Mouse (Mus musculus) lung, embryonic 14.5 days (tissue): ENCODE data around the gene Gm15155. TPM values are rescaled to one million over a fixed set of nuclear protein-coding genes. Genes with fewer than 3 reads are reported as not detected.
"Not testable (repeated sequence)": the region's sequence is repeated elsewhere in the genome, so short reads cannot be mapped to it uniquely, and the experiment has no call there.

Source experiments
- ATAC-seq: fragments of 200-750 bp; cut with Nextera tagmentation; 2 replicates; pipeline ENCODE4 v1.8.0; 2017; ENCODE audit warnings: mild to moderate bottlenecking, moderate TSS enrichment, moderate library complexity; ENCODE audit not compliant: insufficient read depth
- DNase-seq: peaks from one replicate; pipeline ENCODE4 v3.0.0-alpha.2; 2015
- H3K27ac ChIP-seq: fragments of 300-500 bp; sonication (generic); 2 replicates; pipeline ENCODE4 v1.5.1; 2014; ENCODE audit warnings: low read depth, mild to moderate bottlenecking, moderate library complexity
- H3K27me3 ChIP-seq: fragments of 300-500 bp; sonication (generic); 2 replicates; pipeline ENCODE4 v1.6.1; 2014; ENCODE audit warnings: low read length, control low read depth; ENCODE audit not compliant: insufficient read depth
- H3K36me3 ChIP-seq: fragments of 300-500 bp; sonication (generic); 2 replicates; pipeline ENCODE4 v1.6.1; 2014; ENCODE audit warnings: control low read depth; ENCODE audit not compliant: insufficient read depth
- H3K4me1 ChIP-seq: fragments of 300-500 bp; sonication (generic); 2 replicates; pipeline ENCODE4 v1.6.1; 2014; ENCODE audit warnings: antibody characterized with exemption, control low read depth; ENCODE audit not compliant: insufficient read depth
- H3K4me2 ChIP-seq: fragments of 300-500 bp; sonication (generic); 2 replicates; pipeline ENCODE4 v1.6.1; 2014; ENCODE audit warnings: mild to moderate bottlenecking
- H3K4me3 ChIP-seq: fragments of 300-500 bp; sonication (generic); 2 replicates; pipeline ENCODE4 v1.5.1; 2014; ENCODE audit warnings: low read depth, low read length
- H3K9ac ChIP-seq: fragments of 300-500 bp; sonication (generic); 2 replicates; pipeline ENCODE4 v1.6.1; 2014
- H3K9me3 ChIP-seq: fragments of 300-500 bp; sonication (generic); 2 replicates; pipeline ENCODE4 v1.6.1; 2016; ENCODE audit warnings: low read depth, low read length, control low read depth
- CTCF ChIP-seq: IDR thresholded peaks from 2 replicates; pipeline ENCODE4 v1.5.1; 2016; ENCODE audit warnings: antibody characterized with exemption, low read depth
- WGBS: fragments of 180-500 bp; shearing (Covaris S2); extraction: QIAGEN DNeasy Blood & Tissue Kit; methylation state at CpG from one replicate; pipeline ENCODE4 v1.1.7; 2014; 5-methylcytosine and 5-hydroxymethylcytosine counted together
- polyA plus RNA-seq: library from polyadenylated mRNA; unstranded; fragments of >200 nt; fragmentation: Nextera tagmentation; extraction: Ambion mirVana; gene quantifications from 2 replicates; pipeline ENCODE4 v1.2.1, GENCODE M21; 2014

Gm15155 gene
- polyA plus RNA-seq, 1 experiment from 2014 or later = not detected

GRCm38 (mm10) chrX:156009756-156010155, 385.2 kb downstream of the Gm15155 start:
- Histone ChIP-seq H3K4me2 (no peak overlapping the region), H3K27me3 (no peaks in the 10 kb centered on the region), H3K9ac (no peak overlapping the region), H3K9me3 (no peaks in the 10 kb centered on the region), H3K27ac (no peak overlapping the region), H3K4me1 (no peaks in the 10 kb centered on the region), H3K4me3 (no peak overlapping the region), H3K36me3 (no peaks in the 10 kb centered on the region)
- no peak for TF ChIP-seq CTCF
- ATAC-seq (no peak), DNase-seq (no peak)
- 77% methylated on average over 1 of the region's 1 CpGs for WGBS

- no peaks in the 10 kb centered on the region for H3K27me3 ChIP-seq
- no peaks in the 10 kb centered on the region for H3K4me1 ChIP-seq
- H3K36me3 ChIP-seq = no peaks in the 10 kb centered on the region
- no peak overlapping the region for H3K27ac ChIP-seq
- no peaks in the 10 kb centered on the region for H3K9me3 ChIP-seq
- no peak overlapping the region for H3K4me2 ChIP-seq
- ATAC-seq = no peak
- TF ChIP-seq CTCF = no peak
- no peak overlapping the region for H3K4me3 ChIP-seq
- no peak overlapping the region for H3K9ac ChIP-seq
- 29% methylated on average over 2 of the region's 2 CpGs for WGBS
- no peak for DNase-seq
These were observed 531.2 kb downstream of the Gm15155 start for GRCm38 (mm10) chrX:156155776-156156175.

GRCm38 (mm10) chrX:156171587-156171986, 547.0 kb downstream of the Gm15155 start:
- TF ChIP-seq CTCF = no peak
- DNase-seq (no peak), ATAC-seq (no peak)
- Histone ChIP-seq H3K4me2 (no peak overlapping the region), H3K4me1 (no peaks in the 10 kb centered on the region), H3K9ac (no peak overlapping the region), H3K36me3 (no peaks in the 10 kb centered on the region), H3K27me3 (no peaks in the 10 kb centered on the region), H3K9me3 (no peaks in the 10 kb centered on the region), H3K4me3 (no peak overlapping the region), H3K27ac (no peak overlapping the region)

GRCm38 (mm10) chrX:156303806-156304205, 679.3 kb downstream of the Gm15155 start:
- not testable (repeated sequence) for DNase-seq, ATAC-seq

More at GRCm38 (mm10) chrX:156303806-156304205, 679.3 kb downstream of the Gm15155 start:
- not testable (repeated sequence) for H3K9ac ChIP-seq, H3K27ac ChIP-seq, H3K27me3 ChIP-seq, H3K9me3 ChIP-seq, H3K4me3 ChIP-seq, H3K36me3 ChIP-seq, H3K4me1 ChIP-seq, H3K4me2 ChIP-seq

Other genes with a start within 250 kb of the Gm15155 start
- gene Ptchd1, start 927 bp upstream of the Gm15155 start, polyA plus RNA-seq = 0.32 and 0.76 TPM in 2 replicates